ENCODE assay signal across 9 mouse cellular contexts in genomic region chr11:94474544-94474910, GRCm38 (mm10). TPM values are rescaled to one million over a fixed set of nuclear protein-coding genes. Genes with fewer than 3 reads are reported as not detected.
DNase-seq lines count a peak whose midpoint lies in the region; ATAC-seq and TF ChIP-seq lines count a peak whose summit lies in the region.
"Had no signal": no experiment of that assay in that cellular context is flagged by ENCODE, and none has a peak within 500 bp of the region (broad histone marks: within the 10 kb centered on the region; RNA-seq: fewer than 3 reads in every experiment).

No protein-coding gene starts in this region.

- no peak for TF ChIP-seq CTCF in CH12.LX (conservative IDR thresholded peaks at IDR 0.05 in 1 of 2, IDR thresholded peaks at IDR 0.05 in 1 of 2; ENCODE audit: low read depth in 2 of 2, low read length in 2 of 2)

- TF ChIP-seq POLR2A in CH12.LX (IDR thresholded peaks at IDR 0.05; ENCODE audit: low read depth, low read length) = no peak

- H3K9me3 ChIP-seq in heart, embryonic 10.5 days = no peaks in the 10 kb centered on the region
- no peaks in the 10 kb centered on the region for H3K9me3 ChIP-seq in CH12.LX (replicated peaks; ENCODE audit: low read length)
- no peaks in the 10 kb centered on the region for H3K9me3 ChIP-seq in forebrain, embryonic 14.5 days (replicated peaks; ENCODE audit: control insufficient read depth, low read length)
- H3K9me3 ChIP-seq in liver, embryonic 13.5 days (replicated peaks) = no peaks in the 10 kb centered on the region

- H3K27ac ChIP-seq in heart, embryonic 10.5 days = no peak overlapping the region
- H3K27ac ChIP-seq in CH12.LX (ENCODE audit: insufficient read depth, low read depth) = no peak overlapping the region
- no peak overlapping the region for H3K27ac ChIP-seq in forebrain, embryonic 14.5 days (ENCODE audit: low read depth, low read length)
- H3K27ac ChIP-seq in liver, embryonic 13.5 days = no peak overlapping the region

- peak; percentile 29; the same call in 1 of the 2 replicates for ATAC-seq in forebrain, embryonic 14.5 days
- ATAC-seq in liver, embryonic 13.5 days (ENCODE audit: low read depth) = no peak

- no peak for TF ChIP-seq RAD21 in CH12.LX (IDR thresholded peaks at IDR 0.05; ENCODE audit: low read depth, low read length)

- TF ChIP-seq EP300 in CH12.LX (IDR thresholded peaks at IDR 0.05; ENCODE audit: low read length) = no peak

- no peak overlapping the region for H3K9ac ChIP-seq in CH12.LX (ENCODE audit: insufficient read depth, low read depth)
- H3K9ac ChIP-seq in forebrain, embryonic 14.5 days (ENCODE audit: low read length) = no peak overlapping the region
- no peak overlapping the region for H3K9ac ChIP-seq in liver, embryonic 13.5 days

- H3K4me1 ChIP-seq in heart, embryonic 10.5 days = peaks cover 50% of the 10 kb centered on the region
- H3K4me1 ChIP-seq in CH12.LX (ENCODE audit: control insufficient read depth in 1 of 2, insufficient read depth in 2 of 2) = peaks cover 17 to 59% of the 10 kb centered on the region in 2 experiments
- H3K4me1 ChIP-seq in forebrain, embryonic 14.5 days (ENCODE audit: control insufficient read depth, insufficient read depth, low read length) = peaks cover 30% of the 10 kb centered on the region
- peaks cover 21% of the 10 kb centered on the region for H3K4me1 ChIP-seq in liver, embryonic 13.5 days (replicated peaks)

- peak overlapping the region; percentile 71 for H3K4me3 ChIP-seq in heart, embryonic 10.5 days
- H3K4me3 ChIP-seq in CH12.LX (replicated peaks in 1 of 3; ENCODE audit: low read depth in 2 of 3, low read length in 2 of 3, poor library complexity in 1 of 3) = peak overlapping the region in 2 of 3 experiments; percentile 46 to 49
- H3K4me3 ChIP-seq in forebrain, embryonic 14.5 days (ENCODE audit: low read depth, low read length) = peak overlapping the region; percentile 67
- H3K4me3 ChIP-seq in liver, embryonic 13.5 days (replicated peaks) = peak overlapping the region; percentile 51

- in situ Hi-C loops in CH12.LX (cut with MboI; ENCODE audit: low pct_ligation_motif_present, low pct_unique_long_range_greater_than_20kb, low sequenced_read_pairs) = no loop called here

- H3K36me3 ChIP-seq in heart, embryonic 10.5 days = no peaks in the 10 kb centered on the region
- H3K36me3 ChIP-seq in CH12.LX (replicated peaks in 1 of 2; ENCODE audit: control insufficient read depth in 1 of 2, insufficient read depth in 1 of 2, low read length in 1 of 2) = no peaks in the 10 kb centered on the region
- no peaks in the 10 kb centered on the region for H3K36me3 ChIP-seq in forebrain, embryonic 14.5 days (ENCODE audit: control insufficient read depth, insufficient read depth, low read length)
- H3K36me3 ChIP-seq in liver, embryonic 13.5 days = no peaks in the 10 kb centered on the region

- H3K27me3 ChIP-seq in heart, embryonic 10.5 days (ENCODE audit: insufficient read depth, poor library complexity, severe bottlenecking) = peaks cover 99% of the 10 kb centered on the region
- H3K27me3 ChIP-seq in CH12.LX (replicated peaks) = peaks cover 84% of the 10 kb centered on the region
- H3K27me3 ChIP-seq in forebrain, embryonic 14.5 days (replicated peaks; ENCODE audit: control insufficient read depth, insufficient read depth, low read length) = peaks cover 15% of the 10 kb centered on the region; the same call in 1 of the 2 replicates
- peaks cover 99% of the 10 kb centered on the region for H3K27me3 ChIP-seq in liver, embryonic 13.5 days

- H3K79me2 ChIP-seq in CH12.LX (replicated peaks; ENCODE audit: control insufficient read depth, extremely low read depth, insufficient read depth, poor library complexity, severe bottlenecking) = no peaks in the 10 kb centered on the region

- dilution Hi-C loops in CH12.LX (cut with MboI; ENCODE audit: extremely low pct_ligation_motif_present, extremely low pct_unique_long_range_greater_than_20kb, low sequenced_read_pairs) = no loop called here

- H3K4me2 ChIP-seq in CH12.LX (ENCODE audit: insufficient read depth, low read depth, poor library complexity, severe bottlenecking) = peak overlapping the region; percentile 99
- H3K4me2 ChIP-seq in forebrain, embryonic 14.5 days (ENCODE audit: low read length) = peak overlapping the region; percentile 88
- H3K4me2 ChIP-seq in liver, embryonic 13.5 days = peak overlapping the region; percentile 69

- DNase-seq in heart, embryonic 10.5 days (ENCODE audit: low spot score) = no peak
- DNase-seq in heart, adult 11 months = no peak
- DNase-seq in CH12.LX (ENCODE audit: extremely low read depth) = no peak
- DNase-seq in forebrain, embryonic 14.5 days (ENCODE audit: low spot score) = no peak
- DNase-seq in liver, embryonic 13.5 days = no peak
- DNase-seq in adrenal gland, postnatal 25 days = no peak
- no peak for DNase-seq in urinary bladder, postnatal 36 days (ENCODE audit: low spot score in 2 of 2)
- no peak for DNase-seq in layer of hippocampus, postnatal 36 days

- 3% methylated on average over 11 of the region's 11 CpGs for WGBS in heart, embryonic 10.5 days
- WGBS in forebrain, embryonic 14.5 days = 3% methylated on average over 11 of the region's 11 CpGs
- WGBS in liver, embryonic 13.5 days (ENCODE audit: insufficient replicate concordance) = 4% methylated on average over 11 of the region's 11 CpGs

TF ChIP-seq in CH12.LX, 34 proteins besides CTCF, POLR2A, EP300 and RAD21:
- peak; percentile 1; the same call in 1 of the 2 replicates for TF ChIP-seq MXI1 (IDR thresholded peaks at IDR 0.05; ENCODE audit: low read depth, low read length)
- TF ChIP-seq RCOR1 (conservative IDR thresholded peaks at IDR 0.05; ENCODE audit: low read depth, low read length) = no peak

RNA-seq across cellular contexts. Expression of gene Cacna1g, which starts 0.5 kb away (rescaled TPM):
- polyA plus RNA-seq in heart, embryonic 10.5 days (2016; fragmentation: Nextera tagmentation; extraction: Ambion mirVana) = 1.5 and 2.4 TPM in 2 replicates
- total RNA-seq in CH12.LX (2012; rRNA removed) (0.59 and 1.7 TPM in 2 replicates), CH12.LX (2014; rRNA removed) (0.97 and 2.4 TPM in 2 replicates)
- 3.7 and 4.1 TPM in 2 replicates for polyA plus RNA-seq in CH12.LX (2012; ENCODE audit: insufficient read length, low read depth)
- polyA plus RNA-seq in forebrain, embryonic 14.5 days (2014; fragmentation: Nextera tagmentation; extraction: Ambion mirVana) = 7.0 and 7.1 TPM in 2 replicates
- polyA plus RNA-seq in liver, embryonic 13.5 days (2015; fragmentation: Nextera tagmentation; extraction: Ambion mirVana) = 1.4 and 1.8 TPM in 2 replicates
- 0.24 and 1.0 TPM in 2 replicates for total RNA-seq in adrenal gland, postnatal 25 days (2021)
- 10 to 100 TPM; 65.7 to 81.0 TPM for total RNA-seq in layer of hippocampus, postnatal 36 days (2021)

RNA-seq across cellular contexts. Expression of gene Spata20, which starts 11.5 kb away (rescaled TPM):
- not detected in 2 replicates for polyA plus RNA-seq in heart, embryonic 10.5 days (2016; fragmentation: Nextera tagmentation; extraction: Ambion mirVana)
- total RNA-seq in CH12.LX (2012; rRNA removed) (not detected in 2 replicates), CH12.LX (2014; rRNA removed) (not detected in 2 replicates)
- not detected in 2 replicates for polyA plus RNA-seq in CH12.LX (2012; ENCODE audit: insufficient read length, low read depth)
- polyA plus RNA-seq in forebrain, embryonic 14.5 days (2014; fragmentation: Nextera tagmentation; extraction: Ambion mirVana) = 0.43 and 0.67 TPM in 2 replicates
- not detected in 2 replicates for polyA plus RNA-seq in liver, embryonic 13.5 days (2015; fragmentation: Nextera tagmentation; extraction: Ambion mirVana)
- total RNA-seq in adrenal gland, postnatal 25 days (2021) = not detected in 2 replicates
- total RNA-seq in layer of hippocampus, postnatal 36 days (2021) = under 1 TPM in 1 of 2 experiments, not detected in 1; 0.45 TPM
- polyA plus RNA-seq: C2C12 had no signal

RNA-seq across cellular contexts. Expression of gene Epn3, which starts 25.2 kb away (rescaled TPM):
- 7.7 and 14.2 TPM in 2 replicates for polyA plus RNA-seq in heart, embryonic 10.5 days (2016; fragmentation: Nextera tagmentation; extraction: Ambion mirVana)
- total RNA-seq in CH12.LX (2012; rRNA removed) (0.04 TPM in 1 of 2 replicates, not detected in the other), CH12.LX (2014; rRNA removed) (0.05 TPM in 1 of 2 replicates, not detected in the other)
- 0.11 and 0.19 TPM in 2 replicates for polyA plus RNA-seq in CH12.LX (2012; ENCODE audit: insufficient read length, low read depth)
- 0.30 and 0.41 TPM in 2 replicates for polyA plus RNA-seq in forebrain, embryonic 14.5 days (2014; fragmentation: Nextera tagmentation; extraction: Ambion mirVana)
- polyA plus RNA-seq in liver, embryonic 13.5 days (2015; fragmentation: Nextera tagmentation; extraction: Ambion mirVana) = 0.05 and 0.08 TPM in 2 replicates
- 14.6 and 18.7 TPM in 2 replicates for total RNA-seq in adrenal gland, postnatal 25 days (2021)
- total RNA-seq in layer of hippocampus, postnatal 36 days (2021) = 1 to 10 TPM; 1.4 to 1.8 TPM

RNA-seq across cellular contexts. Expression of gene Mycbpap, which starts 47.0 kb away (rescaled TPM):
- polyA plus RNA-seq in heart, embryonic 10.5 days (2016; fragmentation: Nextera tagmentation; extraction: Ambion mirVana) = 9.3 and 12.5 TPM in 2 replicates
- total RNA-seq in CH12.LX (2012; rRNA removed) (1.3 and 3.1 TPM in 2 replicates), CH12.LX (2014; rRNA removed) (0.08 and 0.43 TPM in 2 replicates)
- polyA plus RNA-seq in CH12.LX (2012; ENCODE audit: insufficient read length, low read depth) = 0.98 and 1.1 TPM in 2 replicates
- 1.8 and 2.1 TPM in 2 replicates for polyA plus RNA-seq in forebrain, embryonic 14.5 days (2014; fragmentation: Nextera tagmentation; extraction: Ambion mirVana)
- polyA plus RNA-seq in liver, embryonic 13.5 days (2015; fragmentation: Nextera tagmentation; extraction: Ambion mirVana) = 0.05 and 0.19 TPM in 2 replicates
- 5.9 and 8.5 TPM in 2 replicates for total RNA-seq in adrenal gland, postnatal 25 days (2021)
- total RNA-seq in layer of hippocampus, postnatal 36 days (2021) = 1 to 10 TPM; 2.8 to 3.6 TPM
- polyA plus RNA-seq: C2C12 had no signal
